Mouse (Mus musculus) liver, embryonic 14.5 days (tissue): ENCODE data around the gene Phf11d. TPM values are rescaled to one million over a fixed set of nuclear protein-coding genes. Genes with fewer than 3 reads are reported as not detected.
A peak's percentile ranks its signal among the peaks of the same experiment; 100 is the strongest.
"Not testable (repeated sequence)": the region's sequence is repeated elsewhere in the genome, so short reads cannot be mapped to it uniquely, and the experiment has no call there.

Source experiments
- ATAC-seq: fragments of 200-750 bp; cut with Nextera tagmentation; 2 replicates; pipeline ENCODE4 v1.8.0; 2017; ENCODE audit warnings: moderate number of reproducible peaks, mild to moderate bottlenecking, moderate library complexity; ENCODE audit not compliant: insufficient read depth
- DNase-seq, 3 experiments: peaks; one replicate each; pipeline ENCODE4 v3.0.0-alpha.2; 2012 to 2013; ENCODE audit warnings: low read depth in 3 of 3, low spot score in 3 of 3
- H3K27ac ChIP-seq: fragments of 300-500 bp; sonication (generic); 2 replicates; pipeline ENCODE4 v1.5.1; 2014; ENCODE audit warnings: moderate library complexity, mild to moderate bottlenecking, control low read depth, inconsistent platforms
- H3K27me3 ChIP-seq: fragments of 300-500 bp; sonication (generic); 2 replicates; pipeline ENCODE4 v1.6.1; 2014; ENCODE audit warnings: mild to moderate bottlenecking, low read length, moderate library complexity; ENCODE audit not compliant: control insufficient read depth, insufficient read depth
- H3K36me3 ChIP-seq: fragments of 300-500 bp; sonication (generic); replicated peaks from 2 replicates; pipeline ENCODE4 v1.6.1; 2014; ENCODE audit warnings: low read depth; ENCODE audit not compliant: control insufficient read depth, insufficient read depth
- H3K4me1 ChIP-seq, 2 experiments: fragments of 200-500 bp in 1 of 2; fragments of 300-500 bp in 1 of 2; sonication (generic) in 1 of 2; replicated peaks; 2 replicates each; pipeline ENCODE4 v1.6.1; 2012 to 2014; ENCODE audit warnings: antibody characterized with exemption in 1 of 2, inconsistent platforms in 1 of 2, low read length in 1 of 2; ENCODE audit not compliant: control insufficient read depth in 2 of 2, insufficient read depth in 2 of 2
- H3K4me2 ChIP-seq: fragments of 300-500 bp; sonication (generic); 2 replicates; pipeline ENCODE4 v1.6.1; 2014; ENCODE audit warnings: low read depth, mild to moderate bottlenecking, control low read depth, moderate library complexity
- H3K4me3 ChIP-seq, 2 experiments: fragments of 200-500 bp in 1 of 2; fragments of 300-500 bp in 1 of 2; sonication (generic) in 1 of 2; 2 replicates each; pipeline ENCODE4 v1.5.1; 2012 to 2014; ENCODE audit warnings: low read depth in 2 of 2, low read length in 2 of 2, mild to moderate bottlenecking in 2 of 2, control low read depth in 1 of 2, inconsistent platforms in 1 of 2, moderate library complexity in 1 of 2; ENCODE audit not compliant: insufficient read depth in 1 of 2
- H3K9ac ChIP-seq: fragments of 300-500 bp; sonication (generic); replicated peaks from 2 replicates; pipeline ENCODE4 v1.6.1; 2014; ENCODE audit warnings: mild to moderate bottlenecking, control low read depth, moderate library complexity
- H3K9me3 ChIP-seq: fragments of 300-500 bp; sonication (generic); 2 replicates; pipeline ENCODE4 v1.6.1; 2016; ENCODE audit warnings: low read length, mixed read lengths; ENCODE audit not compliant: control insufficient read depth
- CTCF ChIP-seq: IDR thresholded peaks from 2 replicates; pipeline ENCODE4 v1.5.1; 2016; ENCODE audit warnings: antibody characterized with exemption, low read depth, control low read depth
- EP300 ChIP-seq: IDR thresholded peaks from 2 replicates; pipeline ENCODE4 v1.6.1; 2016; ENCODE audit warnings: antibody characterized with exemption, low read depth
- WGBS: fragments of 180-500 bp; shearing (Covaris S2); extraction: QIAGEN DNeasy Blood & Tissue Kit; methylation state at CpG from one replicate; pipeline ENCODE4 v1.1.7; 2014; ENCODE audit not compliant: insufficient replicate concordance; 5-methylcytosine and 5-hydroxymethylcytosine counted together
- polyA plus RNA-seq, 2 experiments: library from polyadenylated mRNA; depleted of rRNA in 1 of 2; stranded (reverse) in 1 of 2; unstranded in 1 of 2; fragments of >200 nt; fragmentation: Nextera tagmentation in 1 of 2; extraction: Ambion mirVana in 1 of 2; gene quantifications; 2 replicates each; pipeline versions ENCODE4 v1.2.1 to v1.2.3; 2012 to 2014

The Phf11d gene
- polyA plus RNA-seq (2012; rRNA removed) (0.51 and 0.64 TPM in 2 replicates), polyA plus RNA-seq (2014; fragmentation: Nextera tagmentation; extraction: Ambion mirVana) (1.3 and 1.5 TPM in 2 replicates)

DNA sequence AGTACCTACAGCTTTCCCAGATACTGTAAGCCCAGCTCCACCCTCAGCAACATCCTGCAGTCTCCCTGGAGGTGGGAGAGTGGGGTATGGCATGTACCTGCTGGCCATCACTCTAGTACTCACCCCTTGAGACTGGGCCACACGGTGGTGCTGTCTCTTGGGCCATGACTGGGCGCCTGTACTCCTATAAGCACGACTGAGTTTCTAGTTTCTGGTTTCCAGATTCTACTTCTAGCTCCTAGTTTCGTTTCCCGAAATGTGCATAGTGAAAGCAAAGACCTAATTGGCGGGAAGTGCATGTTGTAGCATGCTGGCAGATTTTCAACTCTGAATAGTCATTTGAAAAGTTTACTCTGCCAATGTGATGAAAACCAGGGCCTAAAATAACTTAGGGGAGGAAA is at the start of gene Phf11d:
TSS of gene Phf11d (minus strand) at position 227 of the 401 bp plus-strand sequence.
- Histone ChIP-seq H3K4me3 (no peak within 1 kb of the TSS), H3K4me1 (no peaks in the 10 kb centered on the region), H3K27me3 (no peaks in the 10 kb centered on the region), H3K36me3 (no peaks in the 10 kb centered on the region), H3K9me3 (no peaks in the 10 kb centered on the region), H3K9ac (no peak within 1 kb of the TSS), H3K27ac (no peak within 1 kb of the TSS), H3K4me2 (no peak within 1 kb of the TSS)
- ATAC-seq (no peak), DNase-seq (no peak)
- no peak for TF ChIP-seq CTCF
- TF ChIP-seq EP300, result no peak
- WGBS, result 63% methylated on average over 6 of the region's 6 CpGs

- H3K4me3 ChIP-seq, H3K4me2 ChIP-seq, H3K9ac ChIP-seq, DNase-seq, ATAC-seq, H3K27me3 ChIP-seq, H3K4me1 ChIP-seq, H3K27ac ChIP-seq, H3K9me3 ChIP-seq: not testable (repeated sequence)
- 83% methylated on average over 2 of the region's 2 CpGs for WGBS
- peaks cover 13% of the 10 kb centered on the region for H3K36me3 ChIP-seq
These were observed 49.7 kb upstream of the Phf11d start for GRCm38 (mm10) chr14:59414979-59415378.

DNA sequence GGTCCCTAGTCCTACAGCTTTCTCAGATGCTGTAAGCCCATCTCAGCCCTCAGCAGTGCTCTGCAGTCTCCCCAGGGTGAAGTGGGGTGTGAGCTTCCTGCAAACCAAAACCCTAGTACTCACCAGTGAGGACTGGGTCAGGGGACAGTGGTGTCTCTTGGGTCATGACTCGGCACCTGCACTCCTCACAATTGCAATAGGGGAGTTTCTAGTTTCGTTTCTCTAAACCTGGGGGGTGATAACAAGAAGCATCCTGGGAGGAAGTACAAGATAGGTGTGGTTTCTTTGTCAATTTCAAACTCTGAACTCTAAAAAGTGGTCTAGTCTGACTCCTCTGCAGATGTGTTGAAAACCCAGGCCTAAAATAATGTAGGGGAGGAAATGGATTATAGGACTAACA is 31.7 kb upstream of the Phf11d start:
- whole genome bisulfite sequencing, result 29% methylated on average over 2 of the region's 2 CpGs

DNA sequence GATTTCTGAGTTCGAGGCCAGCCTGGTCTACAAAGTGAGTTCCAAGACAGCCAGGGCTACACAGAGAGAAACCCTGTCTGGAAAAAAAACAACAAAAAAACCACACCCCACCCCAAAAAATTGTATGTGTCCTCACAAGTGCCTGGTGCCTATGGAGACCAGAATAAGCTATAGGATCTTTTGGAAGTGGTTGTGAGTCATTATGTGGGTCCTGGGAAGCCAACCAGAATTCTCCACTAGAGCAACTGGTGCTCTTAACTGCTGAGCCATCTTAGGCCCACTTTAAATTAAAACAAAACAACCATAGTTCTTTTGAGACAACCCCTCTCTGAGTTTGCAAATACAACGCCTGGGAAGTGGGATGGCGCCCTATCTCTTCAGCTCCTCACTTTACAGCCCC is 30.0 kb upstream of the Phf11d start, which contains the start of gene Phf11c:
TSS of gene Phf11c (minus strand) at position 101 of the 400 bp plus-strand sequence.
- WGBS, result 71% methylated on average over 3 of the region's 3 CpGs
- H3K36me3 ChIP-seq, result no peaks in the 10 kb centered on the region
- H3K9ac ChIP-seq, result no peak within 1 kb of the TSS
- H3K4me1 ChIP-seq, result no peaks in the 10 kb centered on the region
- H3K4me3 ChIP-seq, result no peak within 1 kb of the TSS
- DNase-seq (no peak), ATAC-seq (no peak)
- H3K4me2 ChIP-seq, result no peak within 1 kb of the TSS
- TF ChIP-seq CTCF (no peak), EP300 (no peak)
- no peaks in the 10 kb centered on the region for H3K9me3 ChIP-seq
- H3K27me3 ChIP-seq, result no peaks in the 10 kb centered on the region
- no peak within 1 kb of the TSS for H3K27ac ChIP-seq

More for the DNA sequence above, 31.7 kb upstream of the Phf11d start:
- Histone ChIP-seq H3K9ac (no peak overlapping the region), H3K4me3 (no peak overlapping the region), H3K27ac (no peak overlapping the region), H3K9me3 (no peaks in the 10 kb centered on the region), H3K4me1 (no peaks in the 10 kb centered on the region), H3K4me2 (no peak overlapping the region), H3K27me3 (no peaks in the 10 kb centered on the region), H3K36me3 (no peaks in the 10 kb centered on the region)
- no peak for TF ChIP-seq CTCF
- DNase-seq (no peak), ATAC-seq (no peak)

GRCm38 (mm10) chr14:59390181-59390580 is 24.9 kb upstream of the Phf11d start:
- not testable (repeated sequence) for H3K9ac ChIP-seq, H3K4me3 ChIP-seq, H3K27ac ChIP-seq, H3K9me3 ChIP-seq, DNase-seq, H3K27me3 ChIP-seq, H3K4me1 ChIP-seq, ATAC-seq, H3K4me2 ChIP-seq, H3K36me3 ChIP-seq
- peak; percentile 38; the same call in 1 of the 2 replicates for TF ChIP-seq CTCF
- 70% methylated on average over 4 of the region's 4 CpGs for WGBS

DNA sequence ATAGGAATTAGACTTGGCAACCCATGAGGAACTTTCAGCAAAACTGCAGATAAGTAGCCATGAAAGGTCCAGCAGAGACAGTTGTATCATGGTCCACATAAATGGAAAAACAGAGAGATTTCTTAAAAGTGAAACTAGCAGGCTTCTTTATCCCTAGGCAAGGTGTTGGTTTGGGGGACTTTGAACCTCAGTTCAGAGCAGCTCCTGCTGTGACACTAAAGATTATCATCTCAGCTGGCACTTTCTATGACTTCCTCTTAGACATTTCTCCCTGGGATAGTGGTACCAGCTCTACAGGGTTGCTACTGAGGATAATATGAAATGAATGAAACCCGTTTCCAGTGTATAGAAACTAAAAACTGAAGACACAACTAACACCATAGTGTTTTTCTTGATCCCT is 24.3 kb upstream of the Phf11d start:
- 33% methylated on average over 1 of the region's 1 CpGs for WGBS

More for the DNA sequence above, 24.3 kb upstream of the Phf11d start:
- Histone ChIP-seq H3K27ac (no peak overlapping the region), H3K4me1 (no peaks in the 10 kb centered on the region), H3K9me3 (no peaks in the 10 kb centered on the region), H3K27me3 (no peaks in the 10 kb centered on the region), H3K36me3 (no peaks in the 10 kb centered on the region), H3K4me3 (no peak overlapping the region), H3K9ac (no peak overlapping the region), H3K4me2 (no peak overlapping the region)
- no peak for DNase-seq
- TF ChIP-seq EP300 (no peak), CTCF (no peak)
- ATAC-seq, result no peak
